Mouse (Mus musculus) CH12.LX (cell line): ENCODE measurements at regions not wholly inside any gene's neighbourhood (a gene's known extent, or its start where the extent isn't known, plus 50 kb on each side); places are given as distances from the start of the nearest gene placed in this dataset.

Experiments used
- DNase-seq: peaks from one replicate; pipeline ENCODE4 v3.0.0-alpha.2; 2013; ENCODE audit errors: extremely low read depth
- H3K27ac ChIP-seq: 2 replicates; pipeline ENCODE4 v1.5.1; 2012; ENCODE audit warnings: low read depth, mild to moderate bottlenecking, control low read depth, moderate library complexity; ENCODE audit not compliant: insufficient read depth
- H3K27me3 ChIP-seq: replicated peaks from 2 replicates; pipeline ENCODE3; 2012; ENCODE audit warnings: inconsistent platforms
- H3K36me3 ChIP-seq, 2 experiments: replicated peaks in 1 of 2; 2 replicates each; pipeline versions ENCODE3 to v1.6.1; 2012; ENCODE audit warnings: inconsistent platforms in 1 of 2, low read length in 1 of 2, mild to moderate bottlenecking in 1 of 2, mixed read lengths in 1 of 2, moderate library complexity in 1 of 2; ENCODE audit not compliant: control insufficient read depth in 1 of 2, insufficient read depth in 1 of 2
- H3K4me1 ChIP-seq, 2 experiments: 2 replicates each; pipeline ENCODE4 v1.6.1; 2012; ENCODE audit warnings: inconsistent platforms in 1 of 2, moderate library complexity in 1 of 2; ENCODE audit not compliant: insufficient read depth in 2 of 2, control insufficient read depth in 1 of 2
- H3K4me2 ChIP-seq: 2 replicates; pipeline ENCODE4 v1.6.1; 2012; ENCODE audit warnings: low read depth, mild to moderate bottlenecking, control low read depth; ENCODE audit not compliant: poor library complexity, insufficient read depth, severe bottlenecking
- H3K4me3 ChIP-seq, 3 experiments: fragments of 150-350 bp in 1 of 3; sonication (generic) in 1 of 3; replicated peaks in 1 of 3; 2 replicates each; pipeline versions ENCODE3 to v1.5.1; 2011 to 2012; ENCODE audit warnings: low read depth in 2 of 3, low read length in 2 of 3, mild to moderate bottlenecking in 2 of 3, moderate library complexity in 2 of 3, control low read depth in 1 of 3, improper control_type of control experiment in 1 of 3, inconsistent platforms in 1 of 3, mixed read lengths in 1 of 3; ENCODE audit not compliant: poor library complexity in 1 of 3
- H3K79me2 ChIP-seq: replicated peaks from 2 replicates; pipeline ENCODE4 v1.6.1; 2012; ENCODE audit warnings: mild to moderate bottlenecking, moderate library complexity; ENCODE audit not compliant: control insufficient read depth, poor library complexity, insufficient read depth, severe bottlenecking; ENCODE audit errors: extremely low read depth
- H3K9ac ChIP-seq: 2 replicates; pipeline ENCODE4 v1.6.1; 2012; ENCODE audit warnings: low read depth, mild to moderate bottlenecking, control low read depth, moderate library complexity; ENCODE audit not compliant: insufficient read depth
- H3K9me3 ChIP-seq: replicated peaks from 2 replicates; pipeline ENCODE3; 2012; ENCODE audit warnings: low read length, inconsistent platforms, mixed read lengths
- CHD1 ChIP-seq: IDR thresholded peaks from 2 replicates; pipeline ENCODE4 v1.6.1; 2012; ENCODE audit warnings: low read depth, low read length, improper control_type of control experiment, inconsistent platforms
- CHD2 ChIP-seq: IDR thresholded peaks from 2 replicates; pipeline ENCODE4 v1.6.1; 2011; ENCODE audit warnings: low read length, improper control_type of control experiment
- E2F4 ChIP-seq: IDR thresholded peaks from 2 replicates; pipeline ENCODE4 v1.6.1; 2011; ENCODE audit warnings: low read depth, low read length, improper control_type of control experiment; ENCODE audit not compliant: insufficient replicate concordance
- EP300 ChIP-seq: IDR thresholded peaks from 2 replicates; pipeline ENCODE4 v1.6.1; 2011; ENCODE audit warnings: low read length, improper control_type of control experiment
- GABPA ChIP-seq: IDR thresholded peaks from 2 replicates; pipeline ENCODE4 v1.6.1; 2012; ENCODE audit warnings: low read depth, low read length, improper control_type of control experiment, inconsistent platforms; ENCODE audit not compliant: insufficient replicate concordance
- HCFC1 ChIP-seq: IDR thresholded peaks from 2 replicates; pipeline ENCODE4 v1.6.1; 2012; ENCODE audit warnings: low read depth, mild to moderate bottlenecking, inconsistent platforms, low read length, improper control_type of control experiment
- IRF4 ChIP-seq: IDR thresholded peaks from 2 replicates; pipeline ENCODE4 v1.6.1; 2014; ENCODE audit warnings: low read depth, mild to moderate bottlenecking, inconsistent platforms, low read length, improper control_type of control experiment
- JUN ChIP-seq: IDR thresholded peaks from 2 replicates; pipeline ENCODE4 v1.6.1; 2011; ENCODE audit warnings: low read depth, mild to moderate bottlenecking, low read length, improper control_type of control experiment, moderate library complexity; ENCODE audit not compliant: insufficient read depth
- JUND ChIP-seq: conservative IDR thresholded peaks from 2 replicates; pipeline ENCODE4 v1.6.1; 2011; ENCODE audit warnings: low read depth, low read length, improper control_type of control experiment
- MAZ ChIP-seq: IDR thresholded peaks from 2 replicates; pipeline ENCODE4 v1.6.1; 2012; ENCODE audit warnings: low read depth, mild to moderate bottlenecking, inconsistent platforms, low read length, improper control_type of control experiment, moderate library complexity
- PAX5 ChIP-seq: IDR thresholded peaks from 2 replicates; pipeline ENCODE4 v1.6.1; 2012; ENCODE audit warnings: low read length, inconsistent platforms, mixed read lengths
- POLR2A ChIP-seq: IDR thresholded peaks from 2 replicates; pipeline ENCODE4 v1.6.1; 2011; ENCODE audit warnings: low read depth, mild to moderate bottlenecking, improper control_type of control experiment, low read length
- POLR2AphosphoS2 ChIP-seq: IDR thresholded peaks from 2 replicates; pipeline ENCODE4 v1.6.1; 2011; ENCODE audit warnings: low read depth, low read length, improper control_type of control experiment
- SMC3 ChIP-seq: IDR thresholded peaks from 2 replicates; pipeline ENCODE4 v1.6.1; 2011; ENCODE audit warnings: low read depth, low read length, improper control_type of control experiment
- USF1 ChIP-seq: IDR thresholded peaks from 2 replicates; pipeline ENCODE4 v1.6.1; 2014; ENCODE audit warnings: low read depth, mild to moderate bottlenecking, inconsistent platforms, low read length, improper control_type of control experiment
- ZKSCAN1 ChIP-seq: IDR thresholded peaks from 2 replicates; pipeline ENCODE4 v1.6.1; 2012; ENCODE audit warnings: low read depth, inconsistent platforms, low read length, improper control_type of control experiment, borderline replicate concordance
- ZMIZ1 ChIP-seq: IDR thresholded peaks from 2 replicates; pipeline ENCODE4 v1.6.1; 2012; ENCODE audit warnings: low read depth, mild to moderate bottlenecking, inconsistent platforms, low read length, improper control_type of control experiment
- dilution Hi-C: fragments of 300-500 bp; cut with MboI; formaldehyde crosslinking; loops from 2 replicates; pipeline ENCODE4 v1.14.3; 2020; ENCODE audit warnings: low sequenced_read_pairs; ENCODE audit not compliant: extremely low pct_unique_long_range_greater_than_20kb, extremely low pct_ligation_motif_present
- in situ Hi-C: fragments of 300-500 bp; cut with MboI; formaldehyde crosslinking; loops from 3 replicates; pipeline ENCODE4 v1.14.3; 2019; ENCODE audit warnings: low sequenced_read_pairs, low pct_ligation_motif_present, low pct_unique_long_range_greater_than_20kb, mixed read lengths

- Histone ChIP-seq H3K9me3 (peaks cover 2% of the 10 kb centered on the region), H3K4me1 (no peaks in the 10 kb centered on the region), H3K4me3 (no peak overlapping the region), H3K9ac (no peak overlapping the region), H3K27me3 (no peaks in the 10 kb centered on the region), H3K79me2 (no peaks in the 10 kb centered on the region), H3K36me3 (no peaks in the 10 kb centered on the region), H3K4me2 (no peak overlapping the region), H3K27ac (no peak overlapping the region)
- in situ Hi-C loops (no loop called here), dilution Hi-C loops (no loop called here)
- TF ChIP-seq JUND, result no peak
- TF ChIP-seq MAZ, result no peak
- no peak for TF ChIP-seq ZMIZ1
- TF ChIP-seq CHD2, result no peak
- TF ChIP-seq GABPA, result no peak
- TF ChIP-seq JUN, result no peak
- TF ChIP-seq E2F4, result no peak
- TF ChIP-seq EP300, result no peak
- TF ChIP-seq IRF4, result no peak
- no peak for TF ChIP-seq ZKSCAN1
- TF ChIP-seq POLR2A, result no peak
- TF ChIP-seq PAX5, result no peak
- no peak for TF ChIP-seq HCFC1
- no peak for TF ChIP-seq SMC3
- no peak for TF ChIP-seq POLR2AphosphoS2
- no peak for DNase-seq
Observed at GRCm38 (mm10) chr16:63031035-63031434, 176.9 kb downstream of the Pros1 start.

- in situ Hi-C loops (no loop called here), dilution Hi-C loops (no loop called here)
- DNase-seq, result no peak
- Histone ChIP-seq H3K9me3 (peaks cover 2% of the 10 kb centered on the region), H3K27ac (no peak overlapping the region), H3K27me3 (no peaks in the 10 kb centered on the region), H3K4me3 (no peak overlapping the region), H3K79me2 (no peaks in the 10 kb centered on the region), H3K36me3 (no peaks in the 10 kb centered on the region), H3K4me2 (no peak overlapping the region), H3K9ac (no peak overlapping the region), H3K4me1 (no peaks in the 10 kb centered on the region)
- no peak for TF ChIP-seq JUN
- TF ChIP-seq CHD1, result no peak
- TF ChIP-seq SMC3, result no peak
- TF ChIP-seq USF1, result no peak
Observed at GRCm38 (mm10) chr16:63031802-63032201, 177.7 kb downstream of the Pros1 start.
